Mouse (Mus musculus) neural tube, embryonic 11.5 days (tissue): ENCODE results near the gene Mbl2. TPM values are rescaled to one million over a fixed set of nuclear protein-coding genes. Genes with fewer than 3 reads are reported as not detected.
"Not testable (repeated sequence)": the region's sequence is repeated elsewhere in the genome, so short reads cannot be mapped to it uniquely, and the experiment has no call there.

Source experiments
- ATAC-seq: fragments of 200-750 bp; cut with Nextera tagmentation; 2 replicates; pipeline ENCODE4 v1.8.0; 2017; ENCODE audit warnings: moderate number of reproducible peaks, mild to moderate bottlenecking, moderate TSS enrichment, moderate library complexity; ENCODE audit not compliant: insufficient read depth, low FRiP score, low TSS enrichment
- DNase-seq: peaks from one replicate; pipeline ENCODE4 v3.0.0-alpha.2; 2015; ENCODE audit warnings: low spot score
- H3K27ac ChIP-seq: fragments of 300-500 bp; sonication (generic); 2 replicates; pipeline ENCODE4 v1.5.1; 2014; ENCODE audit warnings: low read depth, mild to moderate bottlenecking, low read length
- H3K27me3 ChIP-seq: fragments of 300-500 bp; sonication (generic); 2 replicates; pipeline ENCODE4 v1.6.1; 2014; ENCODE audit warnings: mild to moderate bottlenecking, low read length, mixed read lengths; ENCODE audit not compliant: control insufficient read depth, insufficient read depth
- H3K36me3 ChIP-seq: fragments of 300-500 bp; sonication (generic); 2 replicates; pipeline ENCODE4 v1.6.1; 2014; ENCODE audit warnings: mild to moderate bottlenecking, low read length, moderate library complexity, mixed read lengths; ENCODE audit not compliant: control insufficient read depth, insufficient read depth
- H3K4me1 ChIP-seq: fragments of 300-500 bp; sonication (generic); 2 replicates; pipeline ENCODE4 v1.6.1; 2014; ENCODE audit warnings: low read length, mixed read lengths; ENCODE audit not compliant: control insufficient read depth, insufficient read depth
- H3K4me2 ChIP-seq: fragments of 300-500 bp; sonication (generic); 2 replicates; pipeline ENCODE4 v1.6.1; 2014; ENCODE audit warnings: low read depth, mild to moderate bottlenecking, moderate library complexity
- H3K4me3 ChIP-seq: fragments of 300-500 bp; sonication (generic); 2 replicates; pipeline ENCODE4 v1.5.1; 2014; ENCODE audit warnings: low read depth, low read length
- H3K9ac ChIP-seq: fragments of 300-500 bp; sonication (generic); 2 replicates; pipeline ENCODE4 v1.6.1; 2014; ENCODE audit warnings: mild to moderate bottlenecking, low read length
- H3K9me3 ChIP-seq: fragments of 300-500 bp; sonication (generic); 2 replicates; pipeline ENCODE4 v1.6.1; 2016; ENCODE audit warnings: low read length; ENCODE audit not compliant: control insufficient read depth
- WGBS: fragments of 180-500 bp; shearing (Covaris S2); extraction: QIAGEN DNeasy Blood & Tissue Kit; methylation state at CpG from one replicate; pipeline ENCODE4 v1.1.7; 2014; 5-methylcytosine and 5-hydroxymethylcytosine counted together
- polyA plus RNA-seq: library from polyadenylated mRNA; unstranded; fragments of >200 nt; fragmentation: Nextera tagmentation; extraction: Ambion mirVana; gene quantifications from 2 replicates; pipeline ENCODE4 v1.2.1, GENCODE M21; 2014

Mbl2 gene
- polyA plus RNA-seq, 1 experiment from 2014 or later: not detected

GRCm38 (mm10) chr19:30214026-30214425, 18.7 kb upstream of the Mbl2 start:
- Histone ChIP-seq H3K4me1 (no peaks in the 10 kb centered on the region), H3K4me3 (no peak overlapping the region), H3K27me3 (no peaks in the 10 kb centered on the region), H3K9me3 (no peaks in the 10 kb centered on the region), H3K9ac (no peak overlapping the region), H3K4me2 (no peak overlapping the region), H3K27ac (no peak overlapping the region), H3K36me3 (no peaks in the 10 kb centered on the region)
- no peak for DNase-seq
- ATAC-seq: no peak
- 26% methylated on average over 2 of the region's 2 CpGs for WGBS

- H3K27ac ChIP-seq, ATAC-seq, H3K27me3 ChIP-seq, H3K4me3 ChIP-seq, H3K4me1 ChIP-seq, DNase-seq, H3K36me3 ChIP-seq, H3K9ac ChIP-seq, H3K9me3 ChIP-seq, H3K4me2 ChIP-seq: not testable (repeated sequence)
- WGBS: 69% methylated on average over 2 of the region's 2 CpGs
Measured at GRCm38 (mm10) chr19:30215736-30216135, 17.0 kb upstream of the Mbl2 start.

GRCm38 (mm10) chr19:30216186-30216585, 16.6 kb upstream of the Mbl2 start:
- H3K27ac ChIP-seq: no peak overlapping the region
- no peak for DNase-seq
- H3K36me3 ChIP-seq: no peaks in the 10 kb centered on the region
- H3K9ac ChIP-seq: no peak overlapping the region
- ATAC-seq: no peak
- WGBS: 83% methylated on average over 4 of the region's 4 CpGs
- no peaks in the 10 kb centered on the region for H3K9me3 ChIP-seq
- H3K4me3 ChIP-seq: no peak overlapping the region
- no peak overlapping the region for H3K4me2 ChIP-seq
- no peaks in the 10 kb centered on the region for H3K4me1 ChIP-seq
- H3K27me3 ChIP-seq: no peaks in the 10 kb centered on the region

DNA sequence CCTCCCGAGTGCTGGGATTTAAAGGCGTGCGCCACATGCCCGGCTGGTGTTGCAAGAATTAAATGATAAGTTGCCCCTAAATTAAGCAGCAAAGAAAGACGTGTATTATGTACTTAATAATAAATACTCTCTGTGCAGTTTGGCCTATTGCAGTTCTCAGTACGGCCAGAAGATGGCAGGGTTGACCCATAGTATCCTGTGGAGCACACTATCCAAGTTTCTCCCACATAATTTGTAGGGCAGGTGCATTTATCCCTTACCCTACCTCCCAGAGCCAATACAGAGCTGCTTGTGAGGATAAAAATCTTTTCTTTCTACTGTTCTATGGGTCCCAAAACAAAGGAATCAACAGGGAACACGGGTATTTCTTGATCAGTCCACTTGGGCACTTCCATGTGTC, 15.4 kb upstream of the Mbl2 start:
- WGBS: 28% methylated on average over 7 of the region's 7 CpGs
- ATAC-seq: no peak
- no peaks in the 10 kb centered on the region for H3K36me3 ChIP-seq

DNA sequence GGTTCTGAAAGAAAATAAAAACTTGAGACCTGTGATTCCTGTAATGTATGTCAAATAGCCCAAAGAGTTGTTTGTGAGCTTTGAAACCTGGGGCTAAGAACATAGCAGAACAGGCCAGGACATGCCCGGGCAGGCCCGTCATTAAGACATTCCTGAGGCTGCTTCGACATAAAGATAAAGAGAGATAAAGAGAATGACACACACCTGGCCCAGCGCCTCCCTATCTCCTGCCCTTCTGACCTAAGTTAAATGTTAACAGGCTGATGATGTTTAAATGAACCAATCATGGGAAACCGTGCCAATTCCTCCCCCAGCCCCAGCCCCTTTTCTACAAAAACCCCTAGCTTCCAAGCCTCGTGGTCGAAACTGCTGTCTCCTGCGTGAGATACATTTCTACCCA, 10.1 kb upstream of the Mbl2 start:
- not testable (repeated sequence) for H3K27ac ChIP-seq, H3K9me3 ChIP-seq, H3K27me3 ChIP-seq, ATAC-seq, DNase-seq, H3K9ac ChIP-seq, H3K4me1 ChIP-seq, H3K36me3 ChIP-seq, H3K4me3 ChIP-seq, H3K4me2 ChIP-seq
- WGBS: 84% methylated on average over 8 of the region's 8 CpGs

More for the DNA sequence above, 15.4 kb upstream of the Mbl2 start:
- Histone ChIP-seq H3K9me3 (no peaks in the 10 kb centered on the region), H3K4me2 (no peak overlapping the region), H3K27me3 (no peaks in the 10 kb centered on the region), H3K4me3 (no peak overlapping the region), H3K27ac (no peak overlapping the region), H3K9ac (no peak overlapping the region), H3K4me1 (no peaks in the 10 kb centered on the region)
- peak; percentile 54 for DNase-seq

DNA sequence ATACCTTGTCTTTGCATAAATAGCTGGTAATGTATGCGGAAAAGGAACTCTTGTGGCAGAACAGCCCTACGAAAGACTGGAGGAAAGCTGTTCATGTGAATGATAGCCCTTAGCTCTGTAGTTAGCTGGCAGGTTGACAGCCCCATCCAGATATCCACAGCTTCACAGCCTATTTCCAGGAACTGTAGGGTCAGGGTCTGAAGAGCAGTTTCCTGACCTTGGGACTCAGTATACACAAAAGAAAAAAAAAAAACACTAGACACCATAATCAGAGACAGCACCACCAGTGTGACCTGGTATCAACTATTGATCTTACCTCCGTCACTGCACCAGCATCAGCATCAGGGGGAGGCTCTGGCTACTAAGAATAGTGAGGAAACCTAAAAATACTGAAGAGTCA, 3.3 kb upstream of the Mbl2 start:
- Histone ChIP-seq H3K4me3 (no peak overlapping the region), H3K27me3 (no peaks in the 10 kb centered on the region), H3K4me1 (no peaks in the 10 kb centered on the region), H3K4me2 (no peak overlapping the region), H3K27ac (no peak overlapping the region), H3K9ac (no peak overlapping the region), H3K9me3 (no peaks in the 10 kb centered on the region), H3K36me3 (no peaks in the 10 kb centered on the region)
- DNase-seq (no peak), ATAC-seq (no peak)
- 84% methylated on average over 3 of the region's 3 CpGs for WGBS

- no peak overlapping the region for H3K4me2 ChIP-seq
- no peak overlapping the region for H3K4me3 ChIP-seq
- DNase-seq: no peak
- no peak overlapping the region for H3K9ac ChIP-seq
- H3K9me3 ChIP-seq: no peaks in the 10 kb centered on the region
- H3K27ac ChIP-seq: no peak overlapping the region
- H3K27me3 ChIP-seq: no peaks in the 10 kb centered on the region
- H3K4me1 ChIP-seq: no peaks in the 10 kb centered on the region
- H3K36me3 ChIP-seq: no peaks in the 10 kb centered on the region
- 84% methylated on average over 8 of the region's 8 CpGs for WGBS
- no peak for ATAC-seq
Measured at GRCm38 (mm10) chr19:30234416-30234815, 1.7 kb downstream of the Mbl2 start.

- no peak overlapping the region for H3K27ac ChIP-seq
- no peaks in the 10 kb centered on the region for H3K4me1 ChIP-seq
- DNase-seq: peak; percentile 30
- no peak overlapping the region for H3K9ac ChIP-seq
- H3K27me3 ChIP-seq: 0 out of 2 replicates have a peak, but pooled peaks cover 2% of the 10 kb centered on the region
- H3K36me3 ChIP-seq: no peaks in the 10 kb centered on the region
- H3K9me3 ChIP-seq: no peaks in the 10 kb centered on the region
- no peak overlapping the region for H3K4me3 ChIP-seq
- no peak overlapping the region for H3K4me2 ChIP-seq
- 22% methylated on average over 11 of the region's 11 CpGs for WGBS
- no peak for ATAC-seq
Measured at GRCm38 (mm10) chr19:30247359-30247758, 14.6 kb downstream of the Mbl2 start.

DNA sequence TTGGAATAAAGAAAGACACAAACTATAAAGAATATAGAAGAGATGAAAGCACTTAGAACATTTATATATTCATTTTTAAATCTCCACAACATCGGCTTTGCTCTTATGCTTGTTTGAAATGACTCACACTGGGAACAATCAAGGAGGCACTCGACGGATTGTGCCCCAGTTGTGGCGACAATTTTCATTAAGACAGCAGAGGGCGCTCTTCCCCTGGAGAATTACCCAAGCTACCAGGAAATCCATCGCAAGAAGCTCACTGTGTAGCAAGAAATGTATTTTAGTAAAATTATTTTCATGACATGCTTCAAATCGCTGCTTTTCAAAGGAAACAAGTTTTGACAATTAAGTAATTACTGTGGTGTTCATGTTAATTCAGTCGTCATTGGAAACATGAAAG, 16.1 kb downstream of the Mbl2 start:
- 8% methylated on average over 8 of the region's 8 CpGs for WGBS
- Histone ChIP-seq H3K4me1 (no peaks in the 10 kb centered on the region), H3K27me3 (0 out of 2 replicates have a peak, but pooled peaks cover 2% of the 10 kb centered on the region), H3K4me2 (no peak overlapping the region), H3K4me3 (no peak overlapping the region), H3K9me3 (no peaks in the 10 kb centered on the region), H3K36me3 (no peaks in the 10 kb centered on the region), H3K9ac (no peak overlapping the region), H3K27ac (no peak overlapping the region)
- ATAC-seq (no peak), DNase-seq (peak; percentile 82)
